Mouse (Mus musculus): ENCODE results near the gene Rccd1.

Gene Rccd1

GRCm38 (mm10) chr7:80260625-80261371 is 63.5 kb downstream of the Rccd1 start, which contains the start of gene Ngrn:
TSS of gene Ngrn (plus strand) at chr7:80261215.
- peak; percentile 49 for DNase-seq (ENCODE audit: low spot score)

GRCm38 (mm10) chr7:80257706-80258105 is 66.5 kb downstream of the Rccd1 start:
- DNase-seq (ENCODE audit: low spot score): no peak

DNA sequence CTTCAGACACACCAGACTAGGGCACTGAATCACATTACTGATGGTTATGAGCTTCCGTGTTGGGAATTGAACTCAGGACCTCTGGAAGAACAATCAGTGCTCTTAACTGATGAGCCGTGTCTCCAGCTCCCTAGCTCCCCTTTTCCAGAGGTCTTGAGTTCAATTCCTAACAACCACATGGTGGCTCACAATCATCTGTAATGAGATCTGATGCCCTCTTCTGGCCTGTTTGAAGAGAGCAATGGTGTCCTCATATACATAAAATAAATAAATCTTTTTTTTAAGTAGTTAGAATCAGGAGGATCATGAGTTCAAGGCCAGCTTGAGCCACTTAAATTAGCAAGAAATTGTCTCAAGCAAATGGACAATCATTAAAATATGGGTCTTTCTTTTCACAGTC is 68.3 kb downstream of the Rccd1 start:
- DNase-seq (ENCODE audit: low spot score): no peak

GRCm38 (mm10) chr7:80252886-80253285 is 71.4 kb downstream of the Rccd1 start:
- DNase-seq (ENCODE audit: low spot score): no peak

DNA sequence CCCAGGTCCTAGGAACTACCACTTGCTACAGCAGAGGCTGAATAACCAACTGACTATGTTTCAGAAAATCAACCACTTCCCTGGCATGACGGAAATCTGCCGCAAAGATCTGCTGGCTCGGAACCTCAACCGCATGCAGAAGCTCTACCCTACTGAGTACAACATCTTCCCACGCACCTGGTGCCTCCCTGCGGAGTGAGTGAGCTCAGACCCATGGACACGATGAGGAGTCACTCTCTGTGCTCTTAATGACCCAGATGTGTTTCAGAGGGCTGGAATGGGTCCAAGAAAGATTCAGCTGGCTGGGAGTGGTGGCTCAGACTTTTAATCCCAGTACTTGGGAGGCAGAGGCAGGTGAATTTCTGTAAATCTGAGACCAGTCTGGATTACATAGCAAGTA is 71.8 kb downstream of the Rccd1 start:
- DNase-seq (ENCODE audit: low spot score): no peak

- no peak for DNase-seq (ENCODE audit: low spot score)
These were observed 77.4 kb downstream of the Rccd1 start for GRCm38 (mm10) chr7:80246859-80247258.

DNA sequence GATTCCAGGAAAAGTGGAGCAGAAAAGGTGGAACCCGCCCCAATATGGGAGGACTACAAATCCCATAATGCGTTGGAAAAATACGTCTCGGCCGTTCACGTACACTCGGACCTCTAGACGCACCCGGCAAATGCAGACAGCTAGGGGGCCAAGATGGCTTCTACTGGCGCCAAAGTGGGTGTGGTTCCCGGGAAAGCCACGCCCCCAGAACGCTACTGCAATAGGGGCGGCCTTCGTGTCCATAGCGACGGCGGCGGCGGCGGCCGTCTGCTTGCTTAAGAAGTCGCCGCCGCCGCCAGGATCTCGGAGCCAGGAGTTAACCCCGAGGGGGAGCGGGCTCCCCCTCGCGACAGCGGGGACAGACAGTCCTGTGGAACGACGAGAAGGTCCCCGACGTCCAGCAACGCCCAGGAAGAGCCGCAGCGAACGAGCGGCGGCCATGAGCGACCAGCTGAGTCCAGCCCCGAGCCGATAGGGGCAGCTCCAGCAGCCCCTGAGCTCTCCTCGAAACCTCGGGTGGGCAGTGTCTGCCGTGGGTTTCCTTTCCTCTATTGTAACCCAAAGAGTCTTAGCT is 78.0 kb downstream of the Rccd1 start, which contains the start of gene Ttll13:
TSS of gene Ttll13 (plus strand) at position 229 of the 574 bp plus-strand sequence.
- peak; percentile 78 for DNase-seq (ENCODE audit: low spot score)

GRCm38 (mm10) chr7:80244851-80245250 is 79.4 kb downstream of the Rccd1 start:
- no peak for DNase-seq (ENCODE audit: low spot score)
